Mouse (Mus musculus): ENCODE measurements around the gene Prkce.

Prkce gene

GRCm38 (mm10) chr17:86703336-86703735 lies 535.8 kb downstream of the Prkce start:
- DNase-seq (ENCODE audit: low spot score in 2 of 2) = no peak

DNA sequence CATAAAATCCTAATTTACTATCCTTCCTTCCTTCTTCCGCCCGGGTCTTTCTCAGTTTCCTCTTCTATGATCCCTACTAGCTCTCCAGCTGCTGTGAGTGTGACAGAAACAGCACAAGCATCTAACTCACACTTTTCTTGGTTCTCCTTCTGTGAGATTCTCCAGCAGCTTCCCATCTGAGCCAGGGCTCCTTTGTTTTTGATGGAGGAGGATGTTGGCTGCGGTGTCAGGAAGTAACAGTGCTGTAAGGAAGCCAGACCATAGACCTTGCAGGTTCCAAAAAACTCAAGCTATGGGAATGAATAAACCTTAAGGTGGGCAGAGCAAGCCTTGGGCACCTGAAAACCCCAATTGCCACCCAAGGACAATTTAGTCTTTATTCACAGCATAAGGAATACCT lies 537.7 kb downstream of the Prkce start:
- no peak for DNase-seq (ENCODE audit: low spot score in 2 of 2)

DNA sequence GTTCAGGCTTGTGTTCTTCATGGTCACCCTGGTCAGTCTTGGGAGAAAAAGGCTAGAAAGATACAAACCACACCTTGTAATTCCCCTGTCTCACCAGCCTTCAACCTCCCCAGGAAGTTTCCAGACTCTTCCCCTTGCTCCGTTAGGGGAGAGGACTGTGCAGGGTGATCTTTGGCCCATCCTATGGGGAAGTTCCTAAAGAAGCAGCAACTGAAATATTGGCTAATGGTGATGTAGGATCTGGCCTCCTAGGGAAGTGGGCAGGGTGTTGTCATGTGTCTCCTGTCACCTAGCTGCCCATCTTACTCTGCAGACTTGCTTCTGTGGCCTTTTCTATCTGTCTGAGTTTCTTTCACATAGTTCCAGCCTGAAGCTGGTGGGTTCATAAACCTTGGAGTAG lies 538.9 kb downstream of the Prkce start:
- no peak for DNase-seq (ENCODE audit: low spot score in 2 of 2)
